Mouse (Mus musculus): ENCODE results near the gene Tshz3. TPM values are rescaled to one million over a fixed set of nuclear protein-coding genes. Genes with fewer than 3 reads are reported as not detected.

The Tshz3 gene
- polyA plus RNA-seq, 2 experiments = 10.8 to 13.9 TPM

- TF ChIP-seq POLR2A (IDR thresholded peaks at IDR 0.05; ENCODE audit: borderline replicate concordance, extremely low read depth, insufficient read depth, insufficient read length) = no peak
- Histone ChIP-seq H3K27me3 (ENCODE audit: control insufficient read depth, insufficient read depth, low read length) (peaks cover 51% of the 10 kb centered on the region), H3K9me3 (ENCODE audit: control insufficient read depth, low read length) (no peaks in the 10 kb centered on the region), H3K36me3 (ENCODE audit: control insufficient read depth, insufficient read depth, low read length) (no peaks in the 10 kb centered on the region), H3K27ac (replicated peaks; ENCODE audit: low read depth, low read length) (peak overlapping the region; percentile 79; the same call in 1 of the 2 replicates), H3K4me3 (replicated peaks; ENCODE audit: low read length) (peak overlapping the region; percentile 82), H3K4me1 (ENCODE audit: control insufficient read depth, insufficient read depth, low read length) (peaks cover 15% of the 10 kb centered on the region), H3K9ac (ENCODE audit: low read depth, low read length, severe bottlenecking) (peak overlapping the region; percentile 75), H3K4me2 (replicated peaks; ENCODE audit: low read depth, low read length, severe bottlenecking) (peak overlapping the region; percentile 99)
- ATAC-seq (ENCODE audit: low FRiP score, low read depth) (no peak), DNase-seq (ENCODE audit: low spot score) (no peak)
- WGBS = 1% methylated on average over 42 of the region's 42 CpGs
Measured at GRCm38 (mm10) chr7:36695791-36696241, 2.1 kb upstream of the Tshz3 start.

DNA sequence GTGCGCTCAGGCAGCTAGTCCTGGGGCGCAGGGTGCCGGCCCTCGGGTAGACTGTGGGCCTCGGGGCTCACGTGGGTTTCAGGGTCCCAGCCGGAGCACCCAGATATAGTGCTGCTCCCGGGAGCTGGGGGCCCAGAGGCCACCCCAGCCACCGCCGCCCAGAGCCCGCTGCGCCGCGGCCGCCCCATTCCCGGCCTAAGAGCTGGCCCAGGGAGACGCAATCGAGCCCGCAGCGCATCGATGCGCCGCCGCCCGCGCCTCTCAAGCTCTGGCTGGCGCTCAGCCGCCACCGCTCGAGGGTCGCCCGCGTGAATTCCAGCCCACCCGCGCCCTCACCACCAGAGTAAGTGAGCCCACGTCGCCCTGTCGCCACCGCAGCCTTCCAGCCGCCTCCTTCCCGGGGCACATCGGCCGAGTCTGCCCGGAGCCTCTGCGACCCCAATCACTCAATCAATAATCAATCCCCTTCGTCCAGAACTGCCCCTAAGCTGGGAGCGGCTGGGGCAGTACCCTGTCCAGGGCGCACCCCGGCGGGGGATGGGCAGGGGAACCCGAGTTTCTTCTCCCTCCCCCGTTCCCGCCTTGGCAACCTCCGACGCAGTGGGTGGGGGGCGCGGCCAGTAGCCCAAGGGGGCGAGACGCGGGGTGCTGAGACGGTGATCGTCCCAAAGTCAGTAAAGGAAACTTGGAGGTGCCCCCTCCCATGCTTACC, 1.4 kb upstream of the Tshz3 start:
- Histone ChIP-seq H3K9me3 (ENCODE audit: control insufficient read depth, low read length) (no peaks in the 10 kb centered on the region), H3K4me2 (replicated peaks; ENCODE audit: low read depth, low read length, severe bottlenecking) (peak overlapping the region; percentile 99), H3K36me3 (ENCODE audit: control insufficient read depth, insufficient read depth, low read length) (no peaks in the 10 kb centered on the region), H3K4me3 (replicated peaks; ENCODE audit: low read length) (peak overlapping the region; percentile 82), H3K4me1 (ENCODE audit: control insufficient read depth, insufficient read depth, low read length) (0 out of 2 replicates have a peak, but pooled peaks cover 11% of the 10 kb centered on the region), H3K27me3 (ENCODE audit: control insufficient read depth, insufficient read depth, low read length) (peaks cover 44% of the 10 kb centered on the region), H3K9ac (ENCODE audit: low read depth, low read length, severe bottlenecking) (peak overlapping the region; percentile 75), H3K27ac (replicated peaks; ENCODE audit: low read depth, low read length) (peak overlapping the region; percentile 79)
- TF ChIP-seq POLR2A (IDR thresholded peaks at IDR 0.05; ENCODE audit: borderline replicate concordance, extremely low read depth, insufficient read depth, insufficient read length) = no peak
- 2% methylated on average over 41 of the region's 62 CpGs for WGBS
- ATAC-seq (ENCODE audit: low FRiP score, low read depth) (peak; percentile 1; the same call in 1 of the 2 replicates), DNase-seq (ENCODE audit: low spot score) (peak; percentile 73)

GRCm38 (mm10) chr7:36697118-36697855, 631 bp upstream of the Tshz3 start:
- WGBS = 1% methylated on average over 20 of the region's 62 CpGs
- ATAC-seq (ENCODE audit: low FRiP score, low read depth) = peak; percentile 85
- Histone ChIP-seq H3K9ac (ENCODE audit: low read depth, low read length, severe bottlenecking) (peak overlapping the region; percentile 75), H3K27me3 (ENCODE audit: control insufficient read depth, insufficient read depth, low read length) (peaks cover 36% of the 10 kb centered on the region), H3K4me3 (replicated peaks; ENCODE audit: low read length) (peak overlapping the region; percentile 82), H3K4me1 (ENCODE audit: control insufficient read depth, insufficient read depth, low read length) (0 out of 2 replicates have a peak, but pooled peaks cover 8% of the 10 kb centered on the region), H3K27ac (replicated peaks; ENCODE audit: low read depth, low read length) (peak overlapping the region; percentile 79), H3K36me3 (ENCODE audit: control insufficient read depth, insufficient read depth, low read length) (no peaks in the 10 kb centered on the region), H3K4me2 (replicated peaks; ENCODE audit: low read depth, low read length, severe bottlenecking) (peak overlapping the region; percentile 99), H3K9me3 (ENCODE audit: control insufficient read depth, low read length) (no peaks in the 10 kb centered on the region)
- DNase-seq (ENCODE audit: low spot score) = no peak
- no peak for TF ChIP-seq POLR2A (IDR thresholded peaks at IDR 0.05; ENCODE audit: borderline replicate concordance, extremely low read depth, insufficient read depth, insufficient read length)

GRCm38 (mm10) chr7:36698589-36698946, 650 bp downstream of the Tshz3 start:
- ATAC-seq (ENCODE audit: low FRiP score, low read depth) = no peak
- H3K27ac ChIP-seq (replicated peaks; ENCODE audit: low read depth, low read length) = peak overlapping the region; percentile 79; the same call in 1 of the 2 replicates

More at GRCm38 (mm10) chr7:36698589-36698946, 650 bp downstream of the Tshz3 start:
- WGBS = 0% methylated on average over 15 of the region's 16 CpGs
- TF ChIP-seq POLR2A (IDR thresholded peaks at IDR 0.05; ENCODE audit: borderline replicate concordance, extremely low read depth, insufficient read depth, insufficient read length) = no peak
- Histone ChIP-seq H3K9ac (ENCODE audit: low read depth, low read length, severe bottlenecking) (peak overlapping the region; percentile 75), H3K9me3 (ENCODE audit: control insufficient read depth, low read length) (no peaks in the 10 kb centered on the region), H3K4me1 (ENCODE audit: control insufficient read depth, insufficient read depth, low read length) (0 out of 2 replicates have a peak, but pooled peaks cover 8% of the 10 kb centered on the region), H3K4me3 (replicated peaks; ENCODE audit: low read length) (peak overlapping the region; percentile 82), H3K4me2 (replicated peaks; ENCODE audit: low read depth, low read length, severe bottlenecking) (peak overlapping the region; percentile 99), H3K27me3 (ENCODE audit: control insufficient read depth, insufficient read depth, low read length) (peaks cover 24% of the 10 kb centered on the region), H3K36me3 (ENCODE audit: control insufficient read depth, insufficient read depth, low read length) (0 out of 2 replicates have a peak, but pooled peaks cover 5% of the 10 kb centered on the region)
- DNase-seq (ENCODE audit: low spot score) = no peak
